Mouse (Mus musculus): ENCODE results near the gene Tnnc2. TPM values are rescaled to one million over a fixed set of nuclear protein-coding genes. Genes with fewer than 3 reads are reported as not detected.
A peak's percentile ranks its signal among the peaks of the same experiment; 100 is the strongest.

The Tnnc2 gene
- polyA plus RNA-seq, 1 experiment from 2014 or later: not detected

GRCm38 (mm10) chr2:164781876-164782275, 2.1 kb upstream of the Tnnc2 start:
- H3K27me3 ChIP-seq (replicated peaks; ENCODE audit: low read depth, poor library complexity, severe bottlenecking): peaks cover 19% of the 10 kb centered on the region; the same call in 1 of the 2 replicates
- WGBS: 74% methylated on average over 4 of the region's 4 CpGs
- no peak overlapping the region for H3K4me3 ChIP-seq

GRCm38 (mm10) chr2:164778809-164779208, 958 bp downstream of the Tnnc2 start:
- Histone ChIP-seq H3K36me3 (replicated peaks) (peaks cover under 1% of the 10 kb centered on the region; the same call in 1 of the 2 replicates), H3K27ac (replicated peaks) (no peak overlapping the region), H3K27me3 (replicated peaks; ENCODE audit: low read depth, poor library complexity, severe bottlenecking) (0 out of 2 replicates have a peak, but pooled peaks cover 11% of the 10 kb centered on the region), H3K9me3 (no peaks in the 10 kb centered on the region), H3K4me3 (no peak overlapping the region), H3K4me1 (no peaks in the 10 kb centered on the region)
- no peak for DNase-seq (ENCODE audit: low spot score)
- 82% methylated on average over 7 of the region's 7 CpGs for WGBS

More at GRCm38 (mm10) chr2:164781876-164782275, 2.1 kb upstream of the Tnnc2 start:
- no peak overlapping the region for H3K27ac ChIP-seq (replicated peaks)
- no peaks in the 10 kb centered on the region for H3K36me3 ChIP-seq (replicated peaks)
- peaks cover 23% of the 10 kb centered on the region for H3K4me1 ChIP-seq
- H3K9me3 ChIP-seq: no peaks in the 10 kb centered on the region
- no peak for DNase-seq (ENCODE audit: low spot score)

GRCm38 (mm10) chr2:164778015-164778287, 1.8 kb downstream of the Tnnc2 start:
- H3K4me3 ChIP-seq: no peak overlapping the region
- no peak overlapping the region for H3K27ac ChIP-seq (replicated peaks)
- peaks cover 9% of the 10 kb centered on the region for H3K36me3 ChIP-seq (replicated peaks)
- 0 out of 2 replicates have a peak, but pooled peaks cover 3% of the 10 kb centered on the region for H3K4me1 ChIP-seq
- no peak for DNase-seq (ENCODE audit: low spot score)
- 0 out of 2 replicates have a peak, but pooled peaks cover 11% of the 10 kb centered on the region for H3K27me3 ChIP-seq (replicated peaks; ENCODE audit: low read depth, poor library complexity, severe bottlenecking)
- no peaks in the 10 kb centered on the region for H3K9me3 ChIP-seq
- 88% methylated on average over 11 of the region's 11 CpGs for WGBS

GRCm38 (mm10) chr2:164777246-164778014, 2.3 kb downstream of the Tnnc2 start:
- Histone ChIP-seq H3K9me3 (no peaks in the 10 kb centered on the region), H3K36me3 (replicated peaks) (peaks cover 15% of the 10 kb centered on the region), H3K4me1 (peaks cover 5% of the 10 kb centered on the region; the same call in 1 of the 2 replicates), H3K27ac (replicated peaks) (no peak overlapping the region), H3K27me3 (replicated peaks; ENCODE audit: low read depth, poor library complexity, severe bottlenecking) (0 out of 2 replicates have a peak, but pooled peaks cover 11% of the 10 kb centered on the region), H3K4me3 (no peak overlapping the region)
- WGBS: 85% methylated on average over 30 of the region's 30 CpGs
- DNase-seq (ENCODE audit: low spot score): no peak

GRCm38 (mm10) chr2:164776801-164777200, 3.0 kb downstream of the Tnnc2 start:
- Histone ChIP-seq H3K4me1 (peaks cover 11% of the 10 kb centered on the region), H3K27ac (replicated peaks) (no peak overlapping the region), H3K36me3 (replicated peaks) (peaks cover 21% of the 10 kb centered on the region), H3K4me3 (no peak overlapping the region), H3K9me3 (no peaks in the 10 kb centered on the region), H3K27me3 (replicated peaks; ENCODE audit: low read depth, poor library complexity, severe bottlenecking) (0 out of 2 replicates have a peak, but pooled peaks cover 11% of the 10 kb centered on the region)
- DNase-seq (ENCODE audit: low spot score): no peak
- WGBS: 74% methylated on average over 17 of the region's 17 CpGs

GRCm38 (mm10) chr2:164776130-164776529, 3.6 kb downstream of the Tnnc2 start:
- H3K4me1 ChIP-seq: peaks cover 18% of the 10 kb centered on the region
- 0 out of 2 replicates have a peak, but pooled peaks cover 11% of the 10 kb centered on the region for H3K27me3 ChIP-seq (replicated peaks; ENCODE audit: low read depth, poor library complexity, severe bottlenecking)
- no peaks in the 10 kb centered on the region for H3K9me3 ChIP-seq
- H3K36me3 ChIP-seq (replicated peaks): peaks cover 28% of the 10 kb centered on the region
- H3K4me3 ChIP-seq: no peak overlapping the region
- no peak overlapping the region for H3K27ac ChIP-seq (replicated peaks)
- 90% methylated on average over 6 of the region's 6 CpGs for WGBS
- no peak for DNase-seq (ENCODE audit: low spot score)

GRCm38 (mm10) chr2:164773989-164774364, 5.8 kb downstream of the Tnnc2 start:
- Histone ChIP-seq H3K4me3 (no peak overlapping the region), H3K27me3 (replicated peaks; ENCODE audit: low read depth, poor library complexity, severe bottlenecking) (0 out of 2 replicates have a peak, but pooled peaks cover 11% of the 10 kb centered on the region), H3K9me3 (no peaks in the 10 kb centered on the region), H3K4me1 (peaks cover 28% of the 10 kb centered on the region), H3K27ac (replicated peaks) (no peak overlapping the region), H3K36me3 (replicated peaks) (peaks cover 34% of the 10 kb centered on the region)
- DNase-seq (ENCODE audit: low spot score): no peak
- 85% methylated on average over 5 of the region's 5 CpGs for WGBS

- Histone ChIP-seq H3K4me3 (0 out of 2 replicates have a peak overlapping the region, but pooled peaks have one; percentile 9), H3K9me3 (no peaks in the 10 kb centered on the region), H3K36me3 (replicated peaks) (peaks cover 36% of the 10 kb centered on the region), H3K27me3 (replicated peaks; ENCODE audit: low read depth, poor library complexity, severe bottlenecking) (0 out of 2 replicates have a peak, but pooled peaks cover 11% of the 10 kb centered on the region), H3K27ac (replicated peaks) (no peak overlapping the region), H3K4me1 (peaks cover 28% of the 10 kb centered on the region)
- no peak for DNase-seq (ENCODE audit: low spot score)
- WGBS: 82% methylated on average over 14 of the region's 14 CpGs
Observed at GRCm38 (mm10) chr2:164773229-164773988, 6.4 kb downstream of the Tnnc2 start.

GRCm38 (mm10) chr2:164771123-164771522, 8.6 kb downstream of the Tnnc2 start:
- 86% methylated on average over 8 of the region's 8 CpGs for WGBS
- Histone ChIP-seq H3K4me3 (peak overlapping the region; percentile 96), H3K27me3 (replicated peaks; ENCODE audit: low read depth, poor library complexity, severe bottlenecking) (no peaks in the 10 kb centered on the region), H3K9me3 (no peaks in the 10 kb centered on the region), H3K36me3 (replicated peaks) (peaks cover 59% of the 10 kb centered on the region), H3K27ac (replicated peaks) (peak overlapping the region; percentile 97), H3K4me1 (peaks cover 28% of the 10 kb centered on the region)
- DNase-seq (ENCODE audit: low spot score): no peak

GRCm38 (mm10) chr2:164770279-164770678, 9.5 kb downstream of the Tnnc2 start:
- peaks cover 67% of the 10 kb centered on the region for H3K36me3 ChIP-seq (replicated peaks)
- no peaks in the 10 kb centered on the region for H3K9me3 ChIP-seq
- peak overlapping the region; percentile 97 for H3K27ac ChIP-seq (replicated peaks)
- WGBS: 6% methylated on average over 15 of the region's 15 CpGs
- DNase-seq (ENCODE audit: low spot score): peak; percentile 23
- peak overlapping the region; percentile 96 for H3K4me3 ChIP-seq
- no peaks in the 10 kb centered on the region for H3K27me3 ChIP-seq (replicated peaks; ENCODE audit: low read depth, poor library complexity, severe bottlenecking)
- H3K4me1 ChIP-seq: peaks cover 28% of the 10 kb centered on the region

- Histone ChIP-seq H3K4me1 (peaks cover 28% of the 10 kb centered on the region), H3K36me3 (replicated peaks) (peaks cover 75% of the 10 kb centered on the region), H3K27me3 (replicated peaks; ENCODE audit: low read depth, poor library complexity, severe bottlenecking) (no peaks in the 10 kb centered on the region), H3K27ac (replicated peaks) (peak within 1 kb of the TSS; percentile 97), H3K9me3 (no peaks in the 10 kb centered on the region), H3K4me3 (peak within 1 kb of the TSS; percentile 96)
- peak; percentile 99 for DNase-seq (ENCODE audit: low spot score)
- 3% methylated on average over 53 of the region's 53 CpGs for WGBS
Observed at GRCm38 (mm10) chr2:164769258-164770037, 10.3 kb downstream of the Tnnc2 start, which contains the start of gene Ube2c. Gene Ube2c (plus strand): TSS chr2:164769898.

Measured in embryonic facial prominence, embryonic 10.5 days (tissue).